Mouse (Mus musculus) cerebellum, adult 18-20 months (tissue): ENCODE results near the gene Dlg5.

Experiments
- DNase-seq, 2 experiments: peaks; one replicate each; pipeline ENCODE4 v3.0.0; 2021

Dlg5 gene

GRCm38 (mm10) chr14:24098828-24099227, 146.9 kb downstream of the Dlg5 start:
- no peak for DNase-seq

GRCm38 (mm10) chr14:24094656-24095055, 151.1 kb downstream of the Dlg5 start:
- DNase-seq: no peak

- DNase-seq: no peak
These were observed 152.5 kb downstream of the Dlg5 start for GRCm38 (mm10) chr14:24093221-24093620.

GRCm38 (mm10) chr14:24092391-24092790, 153.3 kb downstream of the Dlg5 start:
- DNase-seq: no peak

- DNase-seq: no peak
These were observed 154.9 kb downstream of the Dlg5 start for GRCm38 (mm10) chr14:24090790-24091189.

- no peak for DNase-seq
These were observed 156.5 kb downstream of the Dlg5 start for GRCm38 (mm10) chr14:24089181-24089580.

- DNase-seq: no peak
These were observed 158.3 kb downstream of the Dlg5 start for GRCm38 (mm10) chr14:24087430-24087829.

GRCm38 (mm10) chr14:24086481-24086880, 159.2 kb downstream of the Dlg5 start:
- no peak for DNase-seq
